Mouse (Mus musculus): Measurements from ENCODE around the gene Inpp5k. TPM values are rescaled to one million over a fixed set of nuclear protein-coding genes. Genes with fewer than 3 reads are reported as not detected.
"Not testable (repeated sequence)": the region's sequence is repeated elsewhere in the genome, so short reads cannot be mapped to it uniquely, and the experiment has no call there.

The Inpp5k gene
- polyA plus RNA-seq, 1 experiment from 2014 or later, result 30.3 TPM

DNA sequence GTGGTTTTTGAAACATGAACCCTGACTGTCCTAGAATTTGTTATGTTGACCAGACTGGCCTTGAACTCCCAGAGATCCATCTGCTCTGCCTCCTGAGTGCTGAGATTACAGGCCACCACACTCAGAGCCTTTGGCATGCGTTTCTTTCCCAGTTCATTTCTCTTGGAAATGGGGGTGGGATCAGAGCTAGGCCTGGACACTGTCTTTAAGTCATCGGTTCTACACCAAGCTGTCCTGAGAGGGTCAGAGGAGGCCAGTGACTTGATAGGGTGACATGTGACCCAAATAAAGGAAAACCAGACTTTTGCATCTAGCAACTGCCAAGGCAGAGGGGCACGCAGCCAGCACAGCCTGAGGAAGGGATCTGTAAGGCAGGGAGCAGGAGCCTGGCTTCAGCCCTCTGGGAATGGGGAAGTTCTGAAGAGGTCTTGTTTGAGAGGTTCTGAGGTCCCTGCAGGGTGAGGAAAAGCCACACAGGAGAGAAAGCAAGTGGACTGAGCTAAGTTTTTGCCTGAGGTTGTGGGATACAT lies 34.0 kb upstream of the Inpp5k start:
- no peak for ATAC-seq (ENCODE audit: low FRiP score)
- Histone ChIP-seq H3K9me3 (replicated peaks) (no peaks in the 10 kb centered on the region), H3K4me2 (replicated peaks) (no peak overlapping the region), H3K4me1 (no peaks in the 10 kb centered on the region), H3K27me3 (no peaks in the 10 kb centered on the region), H3K36me3 (peaks cover 69% of the 10 kb centered on the region), H3K27ac (no peak overlapping the region), H3K9ac (no peak overlapping the region), H3K4me3 (no peak overlapping the region)
- WGBS, result 89% methylated on average over 3 of the region's 3 CpGs

DNA sequence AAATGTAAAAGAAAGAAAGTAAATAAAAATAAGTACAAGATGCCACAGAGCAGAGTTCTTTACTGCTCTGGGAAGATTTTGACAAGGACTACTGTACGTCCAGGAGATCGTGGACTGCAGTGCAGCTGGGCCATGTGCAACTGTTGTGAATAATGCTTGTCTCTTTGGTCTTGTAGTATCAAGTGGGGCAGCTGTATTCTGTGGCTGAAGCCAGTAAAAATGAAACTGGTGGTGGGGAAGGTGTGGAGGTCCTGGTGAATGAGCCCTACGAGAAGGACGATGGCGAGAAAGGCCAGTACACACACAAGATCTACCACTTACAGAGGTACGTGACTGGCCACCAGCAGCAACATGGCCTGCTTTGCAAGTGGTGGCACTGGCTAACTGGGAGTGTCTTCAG lies 32.8 kb upstream of the Inpp5k start:
- 90% methylated on average over 6 of the region's 6 CpGs for WGBS
- H3K9ac ChIP-seq, result no peak overlapping the region
- peaks cover 70% of the 10 kb centered on the region for H3K36me3 ChIP-seq
- no peak overlapping the region for H3K4me3 ChIP-seq
- no peak for ATAC-seq (ENCODE audit: low FRiP score)
- no peak overlapping the region for H3K4me2 ChIP-seq (replicated peaks)
- H3K9me3 ChIP-seq (replicated peaks), result no peaks in the 10 kb centered on the region
- 0 out of 2 replicates have a peak overlapping the region, but pooled peaks have one; percentile 26 for H3K27ac ChIP-seq
- no peaks in the 10 kb centered on the region for H3K27me3 ChIP-seq
- no peaks in the 10 kb centered on the region for H3K4me1 ChIP-seq

DNA sequence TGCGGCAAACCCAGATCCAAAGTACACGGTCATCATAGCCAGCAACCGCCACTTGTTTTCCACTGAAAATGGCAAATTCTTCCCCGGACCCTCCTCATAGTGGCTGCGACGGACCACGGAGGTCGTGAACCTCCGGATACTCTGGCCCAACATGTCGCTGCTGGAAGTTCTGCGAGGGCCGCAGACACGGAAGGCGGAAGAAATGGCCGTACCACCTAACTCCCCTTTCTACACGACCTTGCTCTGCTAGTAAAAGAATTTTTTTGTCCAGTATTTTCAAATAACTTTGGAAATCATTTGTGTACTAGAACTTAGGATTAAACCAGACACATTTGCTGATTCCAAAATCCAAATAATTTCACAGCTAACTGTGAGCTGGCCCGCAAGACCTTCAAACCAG lies 31.0 kb upstream of the Inpp5k start:
- H3K27ac ChIP-seq; ATAC-seq (ENCODE audit: low FRiP score); H3K27me3 ChIP-seq; H3K9me3 ChIP-seq (replicated peaks); H3K4me1 ChIP-seq; H3K4me3 ChIP-seq; H3K4me2 ChIP-seq (replicated peaks); H3K9ac ChIP-seq: not testable (repeated sequence)
- peaks cover 76% of the 10 kb centered on the region for H3K36me3 ChIP-seq
- WGBS, result 95% methylated on average over 17 of the region's 17 CpGs

DNA sequence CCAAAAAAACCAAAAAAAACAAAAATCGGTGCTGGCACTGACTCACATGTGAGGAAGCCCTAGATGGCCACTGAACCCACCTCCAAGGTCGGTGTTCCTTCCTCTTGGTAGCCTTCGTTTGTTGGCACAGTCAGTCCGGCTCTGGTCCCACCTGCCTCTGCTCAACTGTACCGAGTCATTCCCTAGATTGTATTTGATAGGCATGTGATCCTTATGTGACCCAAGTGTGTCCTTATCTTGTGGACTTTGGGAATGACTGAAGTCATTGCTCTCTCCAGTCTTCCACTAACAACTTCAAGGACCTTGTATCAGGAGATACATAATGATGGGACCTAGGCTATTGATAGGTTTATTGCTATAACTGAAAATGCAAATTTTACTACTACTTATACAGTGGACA lies 26.0 kb upstream of the Inpp5k start:
- no peak overlapping the region for H3K4me2 ChIP-seq (replicated peaks)

DNA sequence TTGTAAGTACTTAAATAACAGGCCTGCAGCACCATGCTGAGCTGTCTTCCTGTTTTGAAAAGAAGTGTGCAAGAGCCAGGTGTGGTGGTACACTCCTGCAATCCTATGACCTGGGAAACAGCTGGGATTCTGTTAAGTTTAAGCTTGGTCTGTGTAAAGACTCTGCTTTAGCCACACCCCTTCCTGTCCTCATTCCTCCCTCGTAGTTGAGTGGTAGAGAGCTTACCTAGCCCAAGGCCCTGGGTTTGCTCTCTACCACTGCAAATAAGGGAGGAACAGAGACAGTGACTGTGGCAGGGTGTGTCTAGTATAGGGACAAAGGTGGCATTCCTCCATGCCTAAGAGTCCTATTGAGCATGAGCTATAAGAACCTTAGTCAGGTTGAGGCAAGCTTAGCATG lies 25.5 kb upstream of the Inpp5k start:
- Histone ChIP-seq H3K4me3 (no peak overlapping the region), H3K36me3 (peaks cover 78% of the 10 kb centered on the region), H3K4me1 (no peaks in the 10 kb centered on the region), H3K4me2 (replicated peaks) (no peak overlapping the region), H3K27me3 (no peaks in the 10 kb centered on the region), H3K9ac (no peak overlapping the region), H3K27ac (no peak overlapping the region), H3K9me3 (replicated peaks) (no peaks in the 10 kb centered on the region)
- ATAC-seq (ENCODE audit: low FRiP score), result no peak
- 79% methylated on average over 1 of the region's 1 CpGs for WGBS

More for the DNA sequence above, 26.0 kb upstream of the Inpp5k start:
- 93% methylated on average over 5 of the region's 5 CpGs for WGBS
- H3K4me1 ChIP-seq, result no peaks in the 10 kb centered on the region
- no peaks in the 10 kb centered on the region for H3K27me3 ChIP-seq
- H3K9ac ChIP-seq, result no peak overlapping the region
- H3K27ac ChIP-seq, result no peak overlapping the region
- H3K4me3 ChIP-seq, result no peak overlapping the region
- peaks cover 77% of the 10 kb centered on the region for H3K36me3 ChIP-seq
- H3K9me3 ChIP-seq (replicated peaks), result no peaks in the 10 kb centered on the region
- no peak for ATAC-seq (ENCODE audit: low FRiP score)

DNA sequence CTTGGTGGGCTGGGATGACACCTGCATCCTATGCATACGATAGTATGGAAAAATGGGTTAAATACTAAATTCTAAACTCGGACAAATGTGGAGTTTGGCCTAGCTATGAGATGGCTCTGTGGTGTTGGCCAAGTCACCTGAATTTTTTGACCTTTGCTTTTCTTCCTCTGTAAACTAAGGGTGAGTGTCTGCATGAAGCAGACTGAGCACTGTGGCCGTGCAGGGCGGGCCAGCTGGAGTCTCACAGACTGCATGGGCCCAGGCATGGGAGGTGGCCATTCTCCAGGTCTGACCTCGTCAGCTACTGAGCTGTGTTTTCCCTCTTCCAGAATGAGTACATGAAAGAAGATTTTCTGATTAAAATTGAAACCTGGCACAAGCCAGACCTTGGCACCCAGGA lies 22.0 kb upstream of the Inpp5k start:
- Histone ChIP-seq H3K4me2 (replicated peaks) (no peak overlapping the region), H3K4me1 (no peaks in the 10 kb centered on the region), H3K9ac (no peak overlapping the region), H3K27ac (no peak overlapping the region), H3K4me3 (no peak overlapping the region), H3K27me3 (no peaks in the 10 kb centered on the region), H3K36me3 (peaks cover 77% of the 10 kb centered on the region), H3K9me3 (replicated peaks) (no peaks in the 10 kb centered on the region)
- WGBS, result 91% methylated on average over 5 of the region's 5 CpGs
- ATAC-seq (ENCODE audit: low FRiP score), result no peak

DNA sequence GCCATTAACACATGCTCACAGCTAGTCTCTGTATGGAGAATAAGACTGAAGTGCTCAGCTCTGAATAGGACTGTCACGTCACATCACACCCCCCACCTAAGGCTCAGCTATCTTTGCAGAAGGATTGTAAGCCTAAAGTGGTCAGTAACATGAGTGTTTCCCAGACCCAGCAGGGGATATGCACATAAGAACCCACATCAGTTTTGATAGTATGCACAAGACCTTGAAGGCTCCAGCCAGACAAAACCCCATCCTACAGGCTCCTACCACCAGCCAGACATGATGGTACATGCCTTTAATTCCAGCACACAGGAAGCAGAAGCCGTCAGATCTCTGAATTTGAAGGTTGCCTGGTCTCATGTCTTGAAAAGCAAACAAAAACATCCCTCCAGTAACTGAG lies 20.8 kb upstream of the Inpp5k start:
- Histone ChIP-seq H3K27me3 (no peaks in the 10 kb centered on the region), H3K4me2 (replicated peaks) (no peak overlapping the region), H3K4me3 (no peak overlapping the region), H3K36me3 (peaks cover 76% of the 10 kb centered on the region), H3K9me3 (replicated peaks) (no peaks in the 10 kb centered on the region), H3K9ac (no peak overlapping the region), H3K4me1 (no peaks in the 10 kb centered on the region), H3K27ac (no peak overlapping the region)
- 89% methylated on average over 2 of the region's 2 CpGs for WGBS
- ATAC-seq (ENCODE audit: low FRiP score), result no peak

DNA sequence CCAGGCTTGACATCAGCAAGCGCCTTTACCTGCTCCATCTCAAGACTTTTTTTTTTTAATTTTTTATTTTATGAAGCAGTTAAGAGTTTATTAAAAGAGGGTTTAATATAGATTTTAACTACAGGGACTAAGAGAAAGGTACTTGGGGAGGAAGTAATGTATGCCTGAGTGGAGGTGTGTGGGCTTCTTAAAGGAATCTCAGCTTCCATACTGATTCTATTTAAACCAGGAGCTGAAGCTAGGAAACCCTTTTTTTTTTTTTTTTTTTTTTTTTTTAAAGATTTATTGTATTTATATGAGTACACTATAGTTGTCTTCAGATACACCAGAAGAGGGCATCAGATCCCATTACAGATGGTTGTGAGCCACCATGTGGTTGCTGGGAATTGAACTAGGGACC lies 16.0 kb upstream of the Inpp5k start:
- H3K4me2 ChIP-seq (replicated peaks), result no peak overlapping the region
- 87% methylated on average over 1 of the region's 1 CpGs for WGBS
- H3K9me3 ChIP-seq (replicated peaks), result no peaks in the 10 kb centered on the region
- ATAC-seq (ENCODE audit: low FRiP score), result no peak
- no peaks in the 10 kb centered on the region for H3K27me3 ChIP-seq
- H3K36me3 ChIP-seq, result peaks cover 75% of the 10 kb centered on the region
- no peak overlapping the region for H3K9ac ChIP-seq
- no peaks in the 10 kb centered on the region for H3K4me1 ChIP-seq
- H3K27ac ChIP-seq, result no peak overlapping the region
- no peak overlapping the region for H3K4me3 ChIP-seq

DNA sequence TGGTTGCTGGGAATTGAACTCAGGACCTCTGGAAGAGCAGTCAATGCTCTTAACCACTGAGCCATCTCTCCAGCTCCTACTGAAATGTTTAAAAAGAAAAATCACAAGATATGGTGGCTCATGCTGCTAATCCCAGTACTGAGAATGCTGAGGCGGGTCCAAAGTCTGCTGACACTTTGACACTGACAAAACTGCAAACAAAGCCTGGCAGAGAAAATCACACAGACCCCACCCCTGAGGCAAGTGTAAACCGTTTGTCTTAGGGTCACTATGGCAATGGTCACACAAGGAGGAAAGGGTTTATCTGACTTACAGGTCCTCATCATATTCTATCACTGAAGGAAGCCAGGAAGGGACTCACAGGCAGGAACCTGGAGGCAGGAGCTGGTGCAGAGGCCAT lies 15.2 kb upstream of the Inpp5k start:
- H3K9me3 ChIP-seq (replicated peaks), result no peaks in the 10 kb centered on the region
- no peak overlapping the region for H3K4me3 ChIP-seq
- H3K27me3 ChIP-seq, result no peaks in the 10 kb centered on the region
- H3K36me3 ChIP-seq, result peaks cover 75% of the 10 kb centered on the region
- no peaks in the 10 kb centered on the region for H3K4me1 ChIP-seq
- no peak overlapping the region for H3K9ac ChIP-seq
- H3K27ac ChIP-seq, result no peak overlapping the region
- no peak for ATAC-seq (ENCODE audit: low FRiP score)
- H3K4me2 ChIP-seq (replicated peaks), result no peak overlapping the region
- 87% methylated on average over 2 of the region's 2 CpGs for WGBS

DNA sequence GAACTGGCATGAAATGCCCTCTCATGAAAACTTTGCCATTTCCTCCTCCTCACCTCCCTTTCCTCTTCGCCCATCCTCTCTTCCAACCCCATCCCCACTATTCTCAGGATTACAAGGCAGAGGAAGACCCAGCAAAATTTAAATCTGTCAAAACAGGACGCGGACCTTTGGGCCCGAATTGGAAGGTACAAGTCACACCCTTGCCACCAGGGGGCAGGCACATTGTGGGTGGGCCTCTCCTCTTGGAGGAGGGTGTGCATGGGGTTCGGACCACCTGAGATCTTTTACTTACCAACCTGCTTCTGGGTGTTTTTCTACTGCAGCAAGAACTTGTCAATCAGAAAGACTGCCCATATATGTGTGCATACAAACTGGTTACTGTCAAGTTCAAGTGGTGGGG lies 11.7 kb upstream of the Inpp5k start:
- WGBS, result 86% methylated on average over 5 of the region's 5 CpGs
- ATAC-seq (ENCODE audit: low FRiP score), result no peak

DNA sequence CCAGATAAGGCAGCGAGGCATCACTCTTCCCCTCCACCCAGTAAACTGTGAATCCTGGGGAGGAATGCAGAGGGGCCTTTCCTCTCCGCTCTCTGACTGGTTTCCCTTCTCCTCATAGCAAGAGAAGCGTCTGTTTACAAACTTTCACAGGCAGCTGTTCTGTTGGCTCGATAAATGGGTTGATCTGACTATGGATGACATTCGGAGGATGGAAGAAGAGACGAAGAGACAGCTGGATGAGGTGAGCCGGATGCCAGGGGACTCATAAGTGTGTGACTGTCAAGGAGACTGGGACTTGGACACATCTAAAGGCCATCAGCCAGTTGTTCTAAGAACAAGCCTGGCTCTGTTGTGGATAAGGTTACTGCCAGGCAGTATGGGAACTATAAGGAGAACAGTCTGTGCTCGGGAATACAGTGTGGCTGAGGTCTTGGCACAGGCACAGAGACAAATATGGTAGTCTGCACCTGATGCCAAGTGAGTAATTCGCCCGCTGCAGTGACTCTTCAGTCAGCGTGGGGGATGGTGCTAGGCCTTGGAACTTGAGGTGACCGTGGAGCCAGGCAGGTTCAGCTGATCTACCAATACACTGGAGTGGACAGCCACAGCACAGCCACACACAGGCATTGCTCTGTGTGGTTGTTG lies 10.5 kb upstream of the Inpp5k start:
- Histone ChIP-seq H3K4me3 (no peak overlapping the region), H3K9ac (no peak overlapping the region), H3K36me3 (peaks cover 60% of the 10 kb centered on the region), H3K27ac (no peak overlapping the region), H3K27me3 (no peaks in the 10 kb centered on the region), H3K4me1 (no peaks in the 10 kb centered on the region), H3K9me3 (replicated peaks) (no peaks in the 10 kb centered on the region), H3K4me2 (replicated peaks) (no peak overlapping the region)
- WGBS, result 92% methylated on average over 12 of the region's 12 CpGs
- no peak for ATAC-seq (ENCODE audit: low FRiP score)

More for the DNA sequence above, 11.7 kb upstream of the Inpp5k start:
- H3K36me3 ChIP-seq, result peaks cover 61% of the 10 kb centered on the region
- no peak overlapping the region for H3K4me2 ChIP-seq (replicated peaks)
- H3K4me3 ChIP-seq, result no peak overlapping the region
- no peaks in the 10 kb centered on the region for H3K4me1 ChIP-seq
- no peaks in the 10 kb centered on the region for H3K27me3 ChIP-seq
- no peak overlapping the region for H3K27ac ChIP-seq
- no peaks in the 10 kb centered on the region for H3K9me3 ChIP-seq (replicated peaks)
- no peak overlapping the region for H3K9ac ChIP-seq

DNA sequence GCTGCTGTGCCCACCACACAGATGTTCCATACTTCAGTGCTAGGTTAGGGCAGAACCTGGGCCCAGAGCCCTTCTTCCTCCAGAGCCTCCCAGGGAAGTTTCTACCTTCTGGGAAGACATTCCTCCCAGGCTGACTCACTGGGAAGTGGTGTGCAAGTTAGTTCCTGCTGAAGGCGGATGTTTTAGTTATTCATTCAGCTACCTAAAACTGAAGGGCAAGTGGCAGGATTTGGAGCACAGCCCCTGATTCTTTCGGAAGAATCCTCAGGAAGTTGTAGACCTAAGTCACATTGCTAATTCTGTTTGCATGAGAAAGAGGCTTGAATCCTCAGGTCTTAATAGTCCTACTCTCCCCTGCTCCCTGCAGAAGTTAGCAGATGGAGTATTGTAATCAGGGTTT lies 9.4 kb upstream of the Inpp5k start:
- peaks cover 66% of the 10 kb centered on the region for H3K36me3 ChIP-seq
- no peak overlapping the region for H3K4me2 ChIP-seq (replicated peaks)
- 95% methylated on average over 2 of the region's 2 CpGs for WGBS
- H3K9me3 ChIP-seq (replicated peaks), result no peaks in the 10 kb centered on the region
- no peak overlapping the region for H3K9ac ChIP-seq
- H3K27ac ChIP-seq, result no peak overlapping the region
- no peak for ATAC-seq (ENCODE audit: low FRiP score)
- no peaks in the 10 kb centered on the region for H3K4me1 ChIP-seq
- H3K4me3 ChIP-seq, result no peak overlapping the region
- H3K27me3 ChIP-seq, result no peaks in the 10 kb centered on the region

DNA sequence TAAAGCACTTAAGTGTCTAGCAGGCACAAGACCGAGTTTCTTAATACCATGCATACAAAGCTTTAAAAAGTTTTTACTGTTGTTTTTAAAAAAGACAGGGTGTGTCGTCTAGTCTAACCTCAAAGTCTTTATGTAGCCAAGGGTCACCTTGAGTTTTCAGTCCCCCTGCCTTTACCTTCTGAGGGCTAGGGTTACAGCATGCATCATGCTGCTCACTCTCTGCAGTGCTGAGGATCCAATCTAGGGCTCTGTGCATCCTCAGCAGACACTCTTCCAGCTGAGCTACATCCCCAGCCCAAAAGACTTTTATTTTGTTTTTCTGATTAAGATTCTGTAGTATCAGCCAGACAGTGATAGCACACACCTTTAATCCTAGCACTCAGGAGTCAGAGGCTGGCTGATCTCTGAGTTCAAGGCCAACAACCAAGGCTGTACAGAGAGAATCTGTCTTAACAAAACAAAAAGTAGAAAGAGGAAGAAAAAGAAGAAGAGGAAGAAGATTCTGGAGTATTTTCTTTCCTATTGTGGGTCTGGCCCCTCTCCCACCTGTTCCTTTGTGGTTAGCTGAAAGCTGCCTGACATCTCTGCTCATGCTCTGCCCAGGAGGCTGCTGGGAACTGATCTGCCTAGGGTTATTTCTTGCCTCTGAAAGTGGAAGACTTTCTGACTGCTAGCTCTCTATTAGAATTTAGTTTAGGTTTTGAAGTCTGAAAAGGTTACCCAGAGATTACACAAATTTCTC lies 8.0 kb upstream of the Inpp5k start:
- no peak for ATAC-seq (ENCODE audit: low FRiP score)
- Histone ChIP-seq H3K9ac (no peak overlapping the region), H3K27ac (no peak overlapping the region), H3K4me1 (no peaks in the 10 kb centered on the region), H3K9me3 (replicated peaks) (no peaks in the 10 kb centered on the region), H3K36me3 (peaks cover 70% of the 10 kb centered on the region), H3K4me3 (no peak overlapping the region), H3K4me2 (replicated peaks) (no peak overlapping the region), H3K27me3 (no peaks in the 10 kb centered on the region)
- 90% methylated on average over 2 of the region's 2 CpGs for WGBS
